Mouse (Mus musculus) naive thymus-derived CD4-positive, alpha-beta T cell, adult 2 months (primary cell): Measurements from ENCODE around the gene Kcne2.
A peak's percentile ranks its signal among the peaks of the same experiment; 100 is the strongest.

Experiments
- DNase-seq: peaks from one replicate; pipeline ENCODE4 v3.0.0-alpha.2; 2011; ENCODE audit warnings: low read depth

Gene Kcne2

DNA sequence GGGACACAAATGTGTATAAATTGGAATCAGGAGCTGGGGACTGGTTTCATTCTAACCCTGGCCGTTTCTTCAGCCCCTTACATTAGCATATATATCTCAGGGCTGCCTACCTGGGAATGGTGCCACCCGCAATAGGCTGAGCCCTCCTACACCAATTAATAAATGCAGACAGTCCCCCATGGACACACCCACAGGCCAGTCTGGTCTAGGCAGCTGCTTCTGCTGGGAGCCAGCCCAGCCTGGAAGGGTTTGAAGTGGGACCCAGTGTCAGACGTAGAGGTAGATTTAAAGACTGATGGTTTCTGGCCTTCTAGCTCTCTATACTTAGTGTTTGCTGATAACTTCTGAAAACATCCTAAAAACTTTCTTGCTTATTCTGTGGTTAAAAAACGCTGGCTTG lies 16.9 kb downstream of the Kcne2 start:
- no peak for DNase-seq

DNA sequence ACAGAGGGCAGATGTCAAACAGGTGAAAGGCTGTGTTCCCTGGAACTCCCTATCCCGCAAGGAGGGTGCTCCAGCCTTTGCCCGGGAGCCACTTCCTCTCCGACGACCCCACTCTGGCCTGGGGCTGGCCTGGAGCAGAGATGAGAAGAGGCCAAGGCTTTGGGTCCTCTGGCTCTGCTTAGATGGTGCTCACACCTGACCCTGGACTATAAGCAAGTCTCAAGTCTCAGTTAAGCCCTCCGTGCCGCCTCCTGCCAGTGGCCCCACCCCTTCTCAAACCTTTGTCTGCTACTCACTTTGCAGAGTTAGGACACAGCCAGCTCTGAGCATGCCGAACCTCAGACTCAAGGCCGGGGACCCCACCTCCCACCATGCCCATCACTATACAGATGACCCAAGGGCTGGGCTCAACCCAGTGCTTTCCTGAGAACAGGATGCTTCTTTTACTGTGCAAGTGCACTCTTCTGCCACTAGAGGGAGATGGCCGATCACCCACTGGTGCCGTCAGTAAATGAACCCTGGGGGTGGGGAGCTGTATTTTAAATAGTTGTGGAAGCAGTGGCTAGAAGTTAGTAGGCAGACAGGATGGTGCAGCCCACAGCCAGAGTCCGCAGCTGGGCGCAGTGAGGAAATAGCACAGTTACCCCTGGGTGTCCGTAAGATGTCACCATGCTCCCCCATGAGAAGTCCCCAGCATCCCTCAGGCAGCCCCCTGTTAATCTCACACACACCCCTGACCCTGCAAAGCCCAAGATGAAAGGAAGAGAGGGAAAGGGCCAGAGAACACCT lies 22.0 kb downstream of the Kcne2 start:
- DNase-seq, result peak; percentile 65

DNA sequence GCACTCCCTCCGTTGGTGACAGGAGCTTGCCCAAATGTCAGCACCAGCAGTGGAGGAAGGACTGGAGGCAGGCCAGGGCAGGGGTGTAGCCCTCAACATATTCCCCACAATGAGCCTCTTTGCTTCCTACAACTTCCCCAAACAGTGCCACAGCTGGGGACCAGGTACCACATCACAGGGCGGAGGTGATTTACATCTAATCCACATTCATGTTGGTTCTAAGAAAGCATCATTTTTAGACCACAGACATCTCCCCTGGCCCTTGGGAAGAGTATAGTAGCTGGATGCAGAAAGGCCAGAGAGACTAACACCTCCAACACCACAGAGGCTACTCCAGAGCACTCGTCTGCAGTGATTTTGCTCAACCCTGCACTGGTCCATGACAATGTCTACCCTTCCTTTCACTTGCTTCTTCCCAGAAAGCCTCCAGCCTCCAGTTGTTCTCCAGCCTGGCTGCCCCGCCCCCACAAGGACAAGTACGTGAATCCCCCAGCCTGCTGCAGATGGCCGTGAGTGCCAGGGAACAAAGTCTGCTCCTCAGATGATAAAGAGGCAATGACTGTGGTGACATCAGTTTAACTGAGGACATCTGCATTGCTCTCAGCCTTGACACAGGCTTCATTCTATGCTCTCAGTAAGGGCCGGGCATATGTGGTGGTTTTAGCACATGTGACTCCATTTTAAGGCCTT lies 24.0 kb downstream of the Kcne2 start:
- no peak for DNase-seq

DNA sequence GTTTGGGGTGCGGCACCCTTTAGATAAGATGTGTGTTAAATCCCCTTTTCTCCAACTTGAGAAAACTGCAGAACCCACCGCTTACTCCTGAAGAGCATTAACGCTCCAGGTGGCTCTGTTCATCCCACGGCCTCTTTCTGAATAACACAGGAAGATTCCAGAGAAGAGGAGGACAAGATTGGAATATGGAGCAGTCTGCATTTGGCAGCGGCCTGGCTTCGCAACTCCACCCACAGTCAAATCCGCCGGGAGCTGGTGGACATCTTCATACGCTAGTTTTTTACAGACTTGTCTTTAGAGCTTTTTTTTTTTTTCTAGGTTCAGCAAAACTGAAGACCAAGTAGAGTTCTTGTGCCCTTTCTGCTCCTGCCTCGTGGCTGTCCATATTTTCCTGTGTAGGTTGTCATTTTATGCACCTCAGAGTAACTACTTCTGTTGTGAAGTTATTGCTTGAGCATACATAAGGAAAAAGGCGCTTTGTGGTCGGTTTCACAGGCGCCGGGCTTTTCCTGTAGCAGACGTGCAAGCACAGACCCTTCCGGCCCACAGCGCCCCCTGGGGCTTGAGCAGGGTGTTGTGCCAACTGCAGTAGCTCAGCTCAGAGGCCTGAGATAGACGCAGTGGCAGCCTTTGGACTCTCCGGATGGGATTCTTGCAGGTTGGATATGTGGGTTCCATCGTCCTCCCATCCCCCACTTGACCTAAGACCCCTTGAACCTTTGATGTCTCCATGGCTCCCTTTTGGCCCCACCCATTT lies 27.3 kb downstream of the Kcne2 start:
- DNase-seq, result peak; percentile 72

DNA sequence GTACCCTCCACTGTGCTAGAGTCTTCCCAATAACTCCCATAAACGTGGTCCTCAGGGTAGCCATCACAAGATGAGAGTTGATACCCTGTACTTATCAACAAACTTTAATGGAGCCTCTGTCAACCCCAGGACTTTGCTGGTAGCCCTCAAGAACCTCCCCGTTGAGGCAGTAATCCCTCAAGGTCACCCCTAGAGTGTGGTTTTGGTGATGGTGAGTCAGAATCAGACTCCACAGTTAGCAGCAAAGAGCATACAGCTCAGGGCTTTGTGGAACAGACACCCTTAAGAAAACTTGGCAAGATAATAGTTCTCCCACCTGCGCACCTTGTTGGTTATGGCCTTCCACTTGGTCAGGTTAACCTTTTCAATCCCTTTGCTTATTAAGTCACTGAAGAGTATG lies 28.2 kb downstream of the Kcne2 start:
- DNase-seq, result no peak

DNA sequence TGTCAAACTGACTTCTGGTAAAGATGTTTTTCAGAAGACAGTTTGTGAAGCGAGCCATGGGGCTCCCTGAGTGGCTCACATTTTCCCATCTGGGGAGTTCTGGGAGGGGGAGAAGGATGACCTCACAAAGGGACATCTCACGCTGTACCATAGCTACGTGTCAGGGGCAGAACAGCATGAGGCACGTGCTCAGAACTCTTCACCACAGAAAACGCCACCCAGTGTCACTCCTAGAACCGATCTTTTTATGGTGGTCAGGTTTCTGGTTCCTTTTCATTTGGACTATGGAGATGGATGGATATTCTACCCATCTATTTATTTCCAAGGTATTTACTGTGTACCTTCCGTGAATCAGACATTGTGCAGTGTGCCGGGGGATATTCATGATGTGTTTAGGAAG lies 29.2 kb downstream of the Kcne2 start, which contains the start of gene Fam243:
TSS of gene Fam243 (minus strand) at position 101 of the 400 bp plus-strand sequence.
- no peak for DNase-seq

DNA sequence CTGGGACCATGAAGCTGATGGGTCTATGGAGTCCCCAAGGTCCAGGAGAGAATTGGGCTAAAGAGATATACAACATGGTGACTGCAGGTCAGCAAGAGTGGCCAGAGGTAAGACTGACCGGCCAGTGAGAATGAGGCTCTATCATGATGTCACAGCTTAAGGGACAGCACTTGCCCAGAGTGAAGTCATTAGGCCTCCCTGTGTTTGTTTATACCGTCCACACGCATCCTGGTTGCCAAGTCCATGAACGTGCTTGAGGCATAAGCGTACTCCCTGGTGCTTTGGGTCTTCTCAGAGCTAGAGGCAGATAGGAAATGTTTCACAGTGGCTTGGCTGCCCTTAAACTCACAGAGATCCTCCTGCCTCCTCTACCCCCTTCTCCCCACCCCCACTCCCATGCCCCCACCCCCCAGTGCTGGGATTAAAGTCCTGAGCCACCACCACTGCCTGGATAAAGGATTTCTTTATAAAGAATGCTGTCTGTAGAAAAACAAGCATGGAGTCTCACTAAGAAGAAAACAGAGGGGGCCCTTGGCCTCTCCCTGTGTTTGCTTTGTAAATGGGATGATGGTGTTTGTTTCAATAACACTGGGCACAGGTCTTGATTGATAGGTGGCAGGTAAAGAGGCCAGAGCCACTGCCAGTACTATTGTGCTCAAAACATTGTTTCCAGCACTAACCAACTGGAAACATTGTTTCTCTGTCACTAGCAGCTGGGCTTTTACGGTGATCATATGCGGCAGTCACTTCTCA lies 32.3 kb downstream of the Kcne2 start:
- no peak for DNase-seq

DNA sequence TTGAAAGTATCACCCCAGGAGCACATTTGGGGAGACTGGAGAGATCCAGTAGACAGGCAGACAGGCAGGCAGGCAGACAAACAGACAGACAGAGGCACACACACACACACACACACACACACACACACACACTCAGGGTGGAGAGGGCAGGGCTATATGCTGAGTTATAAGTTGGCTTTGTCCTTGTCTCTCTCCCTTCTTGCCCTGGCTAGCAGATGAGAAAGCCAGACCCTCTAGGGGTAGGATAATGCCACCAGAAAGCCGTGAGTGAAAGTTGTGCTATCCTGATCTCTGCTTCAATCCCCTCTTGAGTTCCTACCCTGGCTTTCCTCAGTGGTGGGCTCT lies 32.8 kb downstream of the Kcne2 start:
- no peak for DNase-seq

DNA sequence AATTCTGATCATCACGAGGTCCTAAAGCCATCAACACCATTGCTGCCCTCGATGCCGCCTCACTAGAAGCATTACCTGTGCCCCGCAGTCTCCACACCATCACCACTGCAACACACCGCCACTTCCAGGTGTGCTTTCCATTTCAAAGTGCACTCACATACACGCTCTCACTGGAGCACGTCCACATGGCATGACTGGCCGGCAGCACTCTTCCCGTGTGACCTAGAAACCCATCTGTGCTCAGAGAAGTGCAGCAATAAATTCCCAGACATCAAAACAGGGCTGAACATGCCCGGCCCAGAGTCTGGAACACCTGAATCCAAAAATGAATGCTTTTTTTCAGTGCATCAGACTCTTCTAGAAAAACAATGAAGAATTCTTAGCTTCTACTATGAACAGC lies 35.7 kb downstream of the Kcne2 start:
- DNase-seq, result no peak

DNA sequence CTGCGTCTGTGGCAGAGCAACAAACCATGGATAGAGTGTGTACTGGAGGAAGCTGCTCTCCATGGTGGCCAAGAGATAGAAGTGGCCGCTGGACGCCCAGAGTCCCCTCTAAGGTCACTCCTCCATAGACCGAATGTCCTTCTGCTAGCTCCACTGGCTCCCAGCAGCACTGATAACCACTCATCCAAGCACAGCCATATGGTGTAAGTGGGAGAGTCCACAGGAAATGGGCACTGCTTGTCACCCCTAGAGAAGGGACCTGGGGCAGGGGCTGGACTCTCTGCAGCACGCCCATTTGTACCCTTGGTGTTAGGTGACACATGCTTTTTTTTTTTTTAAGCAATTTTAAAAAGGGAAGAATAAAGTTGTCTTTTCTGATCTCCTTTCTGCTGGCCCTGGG lies 38.8 kb downstream of the Kcne2 start:
- DNase-seq, result no peak

DNA sequence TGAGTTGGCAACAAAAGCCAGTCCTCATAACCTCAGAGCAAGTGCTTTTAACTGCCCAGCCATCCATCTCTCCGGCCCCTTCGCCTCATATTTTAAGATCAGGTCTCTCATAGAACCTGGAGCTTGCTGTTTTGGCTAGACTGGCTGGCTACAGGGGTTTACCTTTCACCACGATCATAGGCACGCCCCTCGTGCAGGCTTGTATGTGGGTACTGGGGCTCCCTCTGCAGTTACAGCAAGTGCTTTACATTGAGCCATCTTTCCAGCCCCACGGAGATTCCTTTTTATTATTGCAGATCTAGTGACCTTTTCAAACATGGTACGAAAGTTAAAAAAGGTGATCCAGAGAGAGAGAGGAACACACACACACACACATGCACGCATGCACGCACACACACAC lies 42.4 kb downstream of the Kcne2 start:
- no peak for DNase-seq

DNA sequence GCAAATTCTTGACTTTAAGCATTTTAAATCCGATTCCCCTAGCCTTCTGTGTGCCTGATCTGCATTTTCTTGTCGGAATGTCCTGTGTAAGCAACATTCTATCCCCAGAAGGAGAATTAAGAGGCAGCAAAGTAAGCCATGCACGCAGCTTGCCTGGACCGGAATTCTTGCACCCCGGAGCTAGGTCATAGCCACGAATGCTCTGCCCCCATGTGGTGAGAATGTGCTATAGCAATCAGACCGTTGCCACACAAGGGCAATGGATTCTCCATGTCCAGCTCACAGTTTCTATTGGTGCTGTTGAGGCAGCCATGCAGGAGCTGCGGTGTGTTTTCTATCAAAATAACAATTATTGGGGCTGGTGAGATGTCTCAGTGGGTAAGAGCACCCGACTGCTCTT lies 44.1 kb downstream of the Kcne2 start:
- peak; percentile 70 for DNase-seq

DNA sequence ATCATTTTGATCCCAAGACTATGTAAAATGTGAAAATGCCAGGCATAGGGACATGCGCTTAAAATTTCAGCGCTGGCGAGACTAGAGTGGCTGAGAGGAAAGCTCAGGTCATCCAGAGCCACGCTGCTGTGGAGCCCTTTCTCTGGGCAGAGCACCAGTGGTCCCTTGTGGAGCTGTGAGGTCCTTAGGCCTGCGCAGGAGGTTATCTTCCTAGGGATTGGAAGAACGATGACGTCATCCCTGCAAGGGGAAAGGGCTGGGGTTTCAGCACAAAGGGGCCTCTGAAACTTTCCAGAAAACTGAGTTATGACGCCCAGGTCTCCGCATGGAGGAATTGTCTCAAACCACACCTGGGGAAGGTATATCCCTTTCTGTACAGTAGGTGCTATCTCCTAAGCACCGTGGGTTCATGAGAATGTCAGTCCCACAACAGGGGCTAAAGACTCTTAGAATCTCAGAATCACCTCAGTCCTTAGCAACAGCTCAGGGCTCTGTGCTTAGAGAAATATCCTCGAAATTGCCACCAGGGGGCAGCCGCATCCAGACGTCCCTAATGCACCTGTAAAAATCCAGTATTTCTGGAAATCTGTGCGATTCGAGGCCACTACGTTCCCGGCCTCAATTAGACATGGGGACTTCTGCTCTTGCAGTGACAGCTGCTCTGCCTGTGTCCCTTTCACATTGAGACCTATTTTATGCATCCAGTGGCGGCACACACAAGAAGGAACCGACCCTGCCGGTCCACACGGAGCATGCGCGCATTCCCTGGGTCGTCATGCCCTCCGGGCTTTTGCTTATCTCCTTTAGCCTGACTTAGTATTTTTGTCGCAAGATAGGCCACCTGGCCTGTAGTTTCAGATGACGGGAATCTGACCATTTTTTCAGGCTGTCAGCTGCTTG lies 48.7 kb downstream of the Kcne2 start:
- DNase-seq, result peak; percentile 68

DNA sequence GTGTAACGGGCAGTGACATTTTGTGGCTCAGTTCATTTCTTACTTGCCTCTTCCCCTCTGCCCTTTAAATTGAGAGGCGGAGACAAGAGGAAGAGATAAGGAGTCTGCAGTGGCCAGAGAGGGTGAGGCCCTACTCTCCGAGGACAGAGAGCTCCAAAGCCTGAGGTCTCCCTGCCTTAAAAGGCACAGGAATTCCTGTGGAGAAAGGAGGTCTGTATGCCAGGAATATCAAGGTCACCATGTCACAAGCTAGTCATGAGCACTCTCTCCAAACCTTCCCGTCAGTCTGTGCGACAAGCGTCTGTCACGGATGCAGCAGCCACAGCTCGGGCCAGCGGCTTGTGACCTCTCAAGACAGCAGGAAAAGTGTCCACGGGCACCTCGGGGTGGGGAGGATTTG lies 53.0 kb downstream of the Kcne2 start:
- DNase-seq, result no peak

DNA sequence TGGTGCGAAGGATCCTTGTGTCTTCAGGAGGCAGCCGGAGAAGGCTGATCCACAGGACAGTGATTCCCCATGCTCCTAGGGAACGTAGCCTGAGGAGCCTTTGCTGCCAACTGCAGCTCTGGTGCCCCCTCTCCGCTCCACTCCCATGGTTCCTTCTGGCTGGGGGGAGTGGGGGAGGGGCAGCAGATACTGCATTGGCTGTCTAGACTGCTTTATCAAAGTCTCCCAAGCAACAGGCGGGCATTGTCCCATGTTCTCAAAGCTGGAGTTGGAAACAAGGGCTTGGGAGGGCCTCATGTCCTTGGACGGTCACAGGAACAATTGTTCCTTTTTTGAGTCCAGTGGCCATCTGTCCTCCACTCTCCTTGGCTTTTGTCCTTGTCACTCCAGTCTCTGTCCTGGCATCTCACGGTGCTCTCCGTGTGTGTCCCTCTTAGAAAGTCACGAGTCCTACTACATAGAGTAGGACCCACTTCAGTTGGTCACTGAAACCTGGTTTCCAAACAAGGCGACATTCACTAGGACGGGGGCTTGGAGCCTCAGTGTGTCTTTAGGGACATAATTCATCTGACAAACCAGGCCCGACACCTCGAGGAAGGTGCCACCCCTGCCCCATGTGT lies 54.2 kb downstream of the Kcne2 start:
- DNase-seq, result no peak
